Mouse (Mus musculus) embryonic facial prominence, embryonic 11.5 days (tissue): ENCODE measurements around the gene Smtn. TPM values are rescaled to one million over a fixed set of nuclear protein-coding genes. Genes with fewer than 3 reads are reported as not detected.

ENCODE experiments used
- ATAC-seq: fragments of 200-750 bp; cut with Nextera tagmentation; replicated peaks from 2 replicates; pipeline ENCODE4 v1.8.0; 2017; ENCODE audit warnings: low read depth; ENCODE audit not compliant: insufficient number of reproducible peaks, low FRiP score, low TSS enrichment
- DNase-seq: peaks from one replicate; pipeline ENCODE4 v3.0.0-alpha.2; 2015; ENCODE audit warnings: low spot score
- H3K27ac ChIP-seq: fragments of 300-500 bp; sonication (generic); replicated peaks from 2 replicates; pipeline ENCODE4 v1.5.1; 2014; ENCODE audit warnings: mild to moderate bottlenecking, low read depth, low read length, control low read depth
- H3K27me3 ChIP-seq: fragments of 300-500 bp; sonication (generic); 2 replicates; pipeline ENCODE4 v1.6.1; 2014; ENCODE audit warnings: mild to moderate bottlenecking, low read length, moderate library complexity, mixed read lengths; ENCODE audit not compliant: control insufficient read depth, insufficient read depth
- H3K36me3 ChIP-seq: fragments of 300-500 bp; sonication (generic); replicated peaks from 2 replicates; pipeline ENCODE4 v1.6.1; 2014; ENCODE audit warnings: low read depth, mild to moderate bottlenecking, low read length, moderate library complexity, mixed read lengths; ENCODE audit not compliant: control insufficient read depth, insufficient read depth
- H3K4me1 ChIP-seq: fragments of 300-500 bp; sonication (generic); 2 replicates; pipeline ENCODE4 v1.6.1; 2014; ENCODE audit warnings: low read length, mixed read lengths; ENCODE audit not compliant: control insufficient read depth, insufficient read depth
- H3K4me2 ChIP-seq: fragments of 300-500 bp; sonication (generic); 2 replicates; pipeline ENCODE4 v1.6.1; 2014; ENCODE audit warnings: low read depth, mild to moderate bottlenecking, control low read depth, low read length, moderate library complexity
- H3K4me3 ChIP-seq: fragments of 300-500 bp; sonication (generic); 2 replicates; pipeline ENCODE4 v1.5.1; 2014; ENCODE audit warnings: low read depth, low read length, control low read depth
- H3K9ac ChIP-seq: fragments of 300-500 bp; sonication (generic); replicated peaks from 2 replicates; pipeline ENCODE4 v1.6.1; 2014; ENCODE audit warnings: mild to moderate bottlenecking, control low read depth, low read length
- H3K9me3 ChIP-seq: fragments of 300-500 bp; sonication (generic); replicated peaks from 2 replicates; pipeline ENCODE4 v1.6.1; 2016; ENCODE audit warnings: mild to moderate bottlenecking, low read length, inconsistent platforms, mixed read lengths; ENCODE audit not compliant: control insufficient read depth
- WGBS: fragments of 180-500 bp; shearing (Covaris S2); extraction: QIAGEN DNeasy Blood & Tissue Kit; methylation state at CpG from one replicate; pipeline ENCODE4 v1.1.7; 2014; 5-methylcytosine and 5-hydroxymethylcytosine counted together
- polyA plus RNA-seq: library from polyadenylated mRNA; unstranded; fragments of >200 nt; fragmentation: Nextera tagmentation; extraction: Ambion mirVana; gene quantifications from 2 replicates; pipeline ENCODE4 v1.2.1, GENCODE M21; 2014

The Smtn gene
- polyA plus RNA-seq, 1 experiment from 2014 or later, result 30.7 TPM

DNA sequence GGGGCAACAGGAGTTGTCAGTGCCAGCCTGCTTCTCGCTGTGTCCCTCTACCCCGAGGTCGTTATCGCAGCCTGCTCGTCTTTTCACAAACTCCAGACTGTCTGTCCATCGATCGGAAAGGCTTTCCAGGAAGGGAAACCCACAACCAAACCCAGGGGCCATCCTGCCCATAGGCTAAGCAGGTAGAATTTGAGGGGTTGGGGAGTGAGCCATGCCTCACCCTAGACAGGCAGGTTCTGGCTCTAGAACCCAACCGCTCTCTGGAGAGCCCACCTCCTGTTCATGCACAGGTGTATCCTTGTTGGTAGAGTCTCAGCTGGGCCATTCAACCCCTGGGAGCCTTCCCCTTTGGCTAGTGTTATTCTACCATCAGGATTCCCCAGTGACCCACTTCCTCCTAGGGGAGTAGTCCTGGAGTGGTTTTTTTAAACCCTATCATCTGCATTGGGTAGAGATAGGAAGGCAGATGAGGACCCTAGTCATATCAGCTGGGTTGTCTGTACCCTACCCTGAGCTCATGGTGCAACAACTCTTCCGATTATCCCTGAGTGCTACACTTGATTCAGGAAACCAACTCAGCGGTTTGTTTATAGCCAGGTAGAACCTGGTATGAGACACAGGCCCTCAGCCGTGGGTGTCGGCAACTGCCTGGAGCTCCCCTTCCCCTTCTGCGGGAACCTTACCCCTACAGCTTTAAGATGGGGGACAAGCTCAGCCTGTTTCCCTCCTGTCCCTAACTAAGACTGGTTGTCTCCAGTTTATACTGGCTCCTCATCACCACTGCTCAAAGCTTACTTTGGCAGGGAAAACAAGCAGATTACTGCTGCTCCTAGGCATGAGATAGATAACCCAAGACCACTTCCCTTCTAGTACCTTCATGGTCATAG is 22.3 kb downstream of the Smtn start:
- H3K27me3 ChIP-seq, result peaks cover 3% of the 10 kb centered on the region; the same call in 1 of the 2 replicates
- no peak overlapping the region for H3K27ac ChIP-seq
- H3K4me1 ChIP-seq, result peaks cover 4% of the 10 kb centered on the region; the same call in 1 of the 2 replicates
- no peaks in the 10 kb centered on the region for H3K9me3 ChIP-seq
- peak overlapping the region; percentile 41; the same call in 1 of the 2 replicates for H3K9ac ChIP-seq
- DNase-seq (no peak), ATAC-seq (no peak)
- peak overlapping the region; percentile 82; the same call in 1 of the 2 replicates for H3K4me2 ChIP-seq
- H3K4me3 ChIP-seq, result no peak overlapping the region
- H3K36me3 ChIP-seq, result no peaks in the 10 kb centered on the region; the same call in none of the 2 replicates
- 62% methylated on average over 13 of the region's 13 CpGs for WGBS

DNA sequence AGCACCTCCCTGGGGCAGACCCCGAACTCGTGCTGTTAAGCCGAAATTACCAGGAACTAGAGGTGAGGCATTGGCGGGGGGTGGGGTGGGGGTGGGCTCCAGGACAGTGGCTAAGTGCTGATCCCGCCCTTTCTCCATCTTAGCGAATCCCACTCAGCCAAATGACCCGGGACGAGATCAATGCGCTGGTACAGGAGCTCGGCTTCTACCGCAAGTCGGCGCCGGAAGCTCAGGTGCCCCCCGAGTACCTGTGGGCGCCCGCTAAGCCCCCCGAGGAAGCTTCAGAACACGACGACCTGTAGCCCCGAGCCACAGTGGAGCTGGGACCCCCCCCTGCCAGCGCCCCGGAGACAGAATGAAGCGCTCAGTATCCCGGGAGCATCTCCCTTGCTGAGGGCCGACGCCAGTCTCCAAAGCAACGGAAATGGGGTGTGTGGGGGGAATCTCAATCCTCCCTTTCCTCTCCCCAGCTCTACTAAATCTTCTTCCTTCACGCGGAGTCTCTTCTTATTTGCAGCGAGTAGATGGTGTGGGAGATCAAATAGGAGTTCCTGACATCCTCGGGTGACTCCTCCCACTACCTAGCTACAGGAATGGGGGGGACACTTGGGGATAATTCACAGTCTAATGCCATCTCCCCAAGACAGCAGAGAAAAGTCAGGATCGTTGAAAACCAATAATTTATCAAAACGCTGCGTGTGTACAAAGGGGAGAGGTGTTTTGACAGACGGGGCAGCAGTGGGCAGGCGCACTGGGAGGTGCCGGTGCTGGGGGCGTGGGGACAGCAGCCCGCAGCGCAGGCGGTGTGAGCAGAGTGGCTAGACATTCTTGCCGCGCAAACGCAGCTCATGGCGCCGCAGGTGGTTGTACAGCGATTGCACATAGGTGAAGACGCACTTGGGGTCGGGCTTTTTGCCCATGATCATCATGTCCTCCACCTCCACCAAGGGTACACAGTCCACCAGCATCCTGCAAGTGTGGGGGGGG is 23.3 kb downstream of the Smtn start:
- peaks cover 4% of the 10 kb centered on the region; the same call in 1 of the 2 replicates for H3K4me1 ChIP-seq
- H3K36me3 ChIP-seq, result no peaks in the 10 kb centered on the region
- DNase-seq (peak; percentile 69), ATAC-seq (peak; percentile 55; the same call in 1 of the 2 replicates)
- H3K4me3 ChIP-seq, result peak overlapping the region; percentile 34
- no peaks in the 10 kb centered on the region for H3K9me3 ChIP-seq
- peaks cover 3% of the 10 kb centered on the region; the same call in 1 of the 2 replicates for H3K27me3 ChIP-seq
- H3K9ac ChIP-seq, result peak overlapping the region; percentile 41
- 2% methylated on average over 50 of the region's 50 CpGs for WGBS
- no peak overlapping the region for H3K27ac ChIP-seq
- peak overlapping the region; percentile 82 for H3K4me2 ChIP-seq

DNA sequence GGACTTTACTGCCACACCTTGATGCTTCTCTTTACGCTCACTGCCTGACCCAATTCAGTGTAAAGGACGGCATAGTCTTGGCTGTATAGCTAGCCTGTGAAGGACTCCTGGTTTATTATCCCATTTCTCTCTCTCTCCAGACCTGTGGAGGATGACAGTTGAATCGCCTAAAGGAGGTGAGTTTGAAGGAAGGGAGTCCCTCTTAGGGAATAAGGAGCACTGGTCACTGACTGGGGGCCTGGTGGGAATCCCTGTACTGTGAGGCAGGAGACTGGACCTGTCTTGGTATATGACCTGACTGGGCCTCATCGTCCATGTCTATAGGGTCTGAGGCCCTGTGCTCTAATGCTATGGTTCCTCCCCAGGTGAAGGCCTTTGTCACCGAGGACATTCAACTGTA is 24.3 kb downstream of the Smtn start:
- no peak overlapping the region for H3K27ac ChIP-seq
- no peaks in the 10 kb centered on the region for H3K36me3 ChIP-seq
- WGBS, result 78% methylated on average over 5 of the region's 5 CpGs
- no peak for ATAC-seq
- H3K4me1 ChIP-seq, result peaks cover 4% of the 10 kb centered on the region; the same call in 1 of the 2 replicates
- H3K4me3 ChIP-seq, result no peak overlapping the region
- H3K9ac ChIP-seq, result no peak overlapping the region
- H3K27me3 ChIP-seq, result peaks cover 3% of the 10 kb centered on the region; the same call in 1 of the 2 replicates
- no peak for DNase-seq
- no peaks in the 10 kb centered on the region for H3K9me3 ChIP-seq
- no peak overlapping the region for H3K4me2 ChIP-seq

DNA sequence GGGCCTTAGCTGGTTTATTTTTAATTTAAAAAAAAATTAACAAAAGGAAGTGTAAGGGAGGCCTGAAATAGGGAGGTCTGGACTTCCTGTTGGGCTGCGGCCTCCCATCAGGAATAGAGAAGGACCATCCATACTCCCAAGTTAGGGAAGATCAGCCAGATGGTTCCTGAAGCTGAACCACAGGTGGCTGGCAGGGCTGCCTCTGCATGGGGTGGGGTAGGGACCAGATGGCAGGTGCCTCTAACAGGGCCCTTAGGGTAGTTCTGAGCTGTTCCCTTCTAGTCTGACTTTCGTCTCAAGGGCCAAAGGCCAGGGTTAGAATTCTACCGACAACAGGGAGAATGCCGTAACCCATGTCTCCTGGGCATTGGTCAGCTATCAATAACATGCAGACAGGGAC is 24.8 kb downstream of the Smtn start:
- Histone ChIP-seq H3K36me3 (no peaks in the 10 kb centered on the region), H3K27me3 (peaks cover 3% of the 10 kb centered on the region; the same call in 1 of the 2 replicates), H3K4me2 (peak overlapping the region; percentile 66), H3K4me1 (peaks cover 4% of the 10 kb centered on the region; the same call in 1 of the 2 replicates), H3K4me3 (peak overlapping the region; percentile 2; the same call in 1 of the 2 replicates), H3K9me3 (no peaks in the 10 kb centered on the region), H3K27ac (no peak overlapping the region), H3K9ac (no peak overlapping the region)
- ATAC-seq (no peak), DNase-seq (no peak)
- 78% methylated on average over 4 of the region's 4 CpGs for WGBS

DNA sequence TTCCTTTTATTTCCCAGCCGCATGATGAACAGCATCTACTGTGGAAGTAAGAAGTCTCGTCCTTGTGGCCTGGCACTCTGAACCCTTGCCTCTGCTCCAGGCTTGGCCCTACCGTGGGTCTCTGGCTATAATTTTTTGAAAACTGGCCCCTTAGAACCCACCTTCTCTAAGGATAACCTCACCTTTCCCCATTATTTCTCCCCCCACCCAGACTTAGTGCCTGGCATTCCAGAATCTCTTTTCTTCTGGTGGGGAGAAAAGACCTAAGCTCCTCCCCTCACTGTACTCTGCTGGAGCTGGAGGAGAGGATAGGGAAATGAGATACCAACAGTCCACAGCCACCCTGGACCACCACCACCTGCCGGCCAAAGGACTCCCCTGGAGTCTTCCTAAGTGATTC is 25.2 kb downstream of the Smtn start:
- DNase-seq (no peak), ATAC-seq (0 out of 2 replicates have a peak, but pooled peaks have one; percentile 18)
- WGBS, result 6% methylated on average over 4 of the region's 4 CpGs

DNA sequence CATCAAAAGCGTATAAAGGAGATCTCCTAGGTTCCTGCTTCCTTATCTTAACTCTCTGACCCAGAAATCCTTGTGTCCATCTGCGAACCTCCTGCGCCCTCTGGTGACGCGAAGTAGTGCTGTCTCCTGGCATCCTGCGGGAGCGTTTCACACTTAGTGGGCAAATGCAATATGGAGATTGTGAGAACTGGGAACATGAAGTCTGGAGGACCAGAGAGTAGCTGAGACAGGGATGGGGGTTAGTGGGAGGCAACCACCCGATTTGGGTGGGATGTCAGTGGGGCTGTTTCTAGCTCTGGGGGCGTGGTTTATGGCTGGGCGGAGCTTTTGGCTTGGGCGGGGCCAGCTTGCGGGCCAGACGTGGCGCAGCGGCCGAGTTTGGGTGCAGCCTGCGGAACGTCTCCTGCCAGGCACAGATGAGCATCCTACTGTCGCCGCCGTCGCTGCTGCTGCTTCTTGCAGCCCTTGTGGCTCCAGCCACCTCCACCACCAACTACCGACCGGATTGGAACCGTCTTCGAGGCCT is 25.8 kb downstream of the Smtn start, which contains the start of gene Selenom:
Selenom (plus strand) TSS at position 156 of the 526 bp plus-strand sequence.
- Histone ChIP-seq H3K9me3 (no peaks in the 10 kb centered on the region), H3K27me3 (peaks cover 3% of the 10 kb centered on the region; the same call in 1 of the 2 replicates), H3K4me2 (peak within 1 kb of the TSS; percentile 66), H3K4me3 (peak within 1 kb of the TSS; percentile 47), H3K27ac (no peak within 1 kb of the TSS), H3K4me1 (peaks cover 4% of the 10 kb centered on the region; the same call in 1 of the 2 replicates), H3K36me3 (no peaks in the 10 kb centered on the region), H3K9ac (peak within 1 kb of the TSS; percentile 67)
- peak; percentile 83 for DNase-seq
- 0% methylated on average over 26 of the region's 26 CpGs for WGBS
- peak; percentile 63 for ATAC-seq

More for the DNA sequence above, 25.2 kb downstream of the Smtn start:
- Histone ChIP-seq H3K36me3 (no peaks in the 10 kb centered on the region), H3K27ac (no peak overlapping the region), H3K4me2 (peak overlapping the region; percentile 66), H3K4me1 (peaks cover 4% of the 10 kb centered on the region; the same call in 1 of the 2 replicates), H3K9ac (peak overlapping the region; percentile 67), H3K9me3 (no peaks in the 10 kb centered on the region), H3K4me3 (peak overlapping the region; percentile 47), H3K27me3 (peaks cover 3% of the 10 kb centered on the region; the same call in 1 of the 2 replicates)

DNA sequence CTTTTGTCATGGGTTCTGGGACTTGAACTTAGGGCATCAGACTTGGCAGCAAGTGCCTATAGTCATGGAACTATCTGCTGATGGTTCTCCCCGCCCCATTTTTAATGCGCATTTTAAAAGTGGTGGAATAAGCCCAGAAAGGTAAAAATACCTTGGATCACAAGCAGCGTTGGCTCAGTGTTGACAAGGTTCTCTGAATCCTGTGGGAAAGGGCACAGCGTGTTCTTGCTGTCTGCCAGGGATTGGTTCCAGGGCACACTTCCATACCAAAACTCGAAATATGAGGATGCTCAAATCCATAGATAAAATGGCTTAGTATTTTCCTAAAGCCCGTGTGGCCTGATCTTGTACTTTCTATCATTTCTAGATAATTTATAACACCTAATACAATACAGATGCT is 27.1 kb downstream of the Smtn start:
- Histone ChIP-seq H3K4me2 (no peak overlapping the region), H3K27ac (no peak overlapping the region), H3K27me3 (peaks cover 3% of the 10 kb centered on the region; the same call in 1 of the 2 replicates), H3K4me3 (no peak overlapping the region), H3K4me1 (peaks cover 4% of the 10 kb centered on the region; the same call in 1 of the 2 replicates), H3K36me3 (no peaks in the 10 kb centered on the region), H3K9ac (no peak overlapping the region), H3K9me3 (no peaks in the 10 kb centered on the region)
- no peak for DNase-seq
- no peak for ATAC-seq
- 92% methylated on average over 6 of the region's 6 CpGs for WGBS
